Mouse (Mus musculus): Measurements from ENCODE around the gene Pecam1. TPM values are rescaled to one million over a fixed set of nuclear protein-coding genes. Genes with fewer than 3 reads are reported as not detected.

Gene Pecam1
- total RNA-seq, 1 experiment from 2014 or later, result 46.2 TPM

DNA sequence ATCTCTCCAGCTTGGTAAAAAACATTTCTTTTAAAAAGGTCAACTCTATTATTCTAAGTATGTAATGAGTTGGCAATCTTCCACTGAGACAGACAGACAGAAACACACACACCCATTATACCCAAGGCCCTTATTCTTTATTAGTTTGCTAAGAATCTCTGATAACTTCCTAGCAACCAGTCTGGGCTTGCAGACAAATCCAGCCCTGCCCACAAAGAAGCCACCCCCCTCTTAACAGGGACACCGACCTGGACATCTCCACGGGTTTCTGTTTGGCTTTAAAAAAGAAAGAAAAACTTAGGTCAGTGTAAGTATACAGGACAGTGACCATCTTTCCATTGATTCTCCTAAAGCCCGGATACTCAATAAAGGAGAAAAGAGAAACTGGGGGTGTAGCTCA is 67.1 kb downstream of the Pecam1 start:
- ATAC-seq (replicated peaks in 1 of 2; ENCODE audit: insufficient read depth in 1 of 2, low FRiP score in 2 of 2, low TSS enrichment in 1 of 2, low read depth in 1 of 2, poor library complexity in 2 of 2, severe bottlenecking in 2 of 2), result no peak

DNA sequence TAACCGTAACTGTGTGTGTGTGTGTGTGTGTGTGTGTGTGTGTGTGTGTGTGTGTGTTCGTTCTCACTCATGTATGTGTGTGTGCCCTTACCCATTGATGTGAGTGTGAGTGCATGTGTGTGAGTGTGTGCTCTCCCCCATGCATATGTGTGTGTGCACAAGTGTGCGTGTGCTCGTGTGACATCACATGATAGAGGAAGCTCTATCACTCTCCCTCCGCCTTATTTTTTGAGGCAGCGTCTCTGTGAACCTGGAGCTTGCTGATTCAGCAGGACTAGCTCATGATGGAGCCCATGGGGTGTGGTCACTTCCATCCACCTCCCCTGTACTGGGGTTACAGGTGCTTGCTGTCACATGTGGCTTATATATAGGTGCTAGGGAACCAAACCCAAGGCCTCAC is 69.3 kb downstream of the Pecam1 start:
- no peak for ATAC-seq (replicated peaks in 1 of 2; ENCODE audit: insufficient read depth in 1 of 2, low FRiP score in 2 of 2, low TSS enrichment in 1 of 2, low read depth in 1 of 2, poor library complexity in 2 of 2, severe bottlenecking in 2 of 2)

DNA sequence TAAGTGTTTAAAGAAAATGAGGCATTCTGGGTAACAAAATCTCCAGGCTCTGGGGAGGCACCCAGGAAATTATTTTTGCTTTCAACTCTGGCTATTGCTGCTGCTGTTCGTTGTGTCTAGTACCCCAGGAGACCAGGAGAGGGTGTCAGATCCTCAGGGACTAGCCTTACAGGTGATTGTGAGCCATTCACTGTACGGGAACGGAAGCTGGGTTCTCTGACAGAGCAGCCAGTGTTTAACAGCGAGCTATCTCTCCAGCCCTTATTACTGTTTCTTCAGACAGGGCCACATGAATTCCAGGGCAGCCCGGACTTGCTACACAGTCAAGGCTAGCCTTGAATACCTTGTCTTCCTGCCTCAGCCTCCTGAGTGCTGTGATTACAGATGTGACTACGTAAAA is 70.6 kb downstream of the Pecam1 start:
- no peak for ATAC-seq (replicated peaks in 1 of 2; ENCODE audit: insufficient read depth in 1 of 2, low FRiP score in 2 of 2, low TSS enrichment in 1 of 2, low read depth in 1 of 2, poor library complexity in 2 of 2, severe bottlenecking in 2 of 2)

DNA sequence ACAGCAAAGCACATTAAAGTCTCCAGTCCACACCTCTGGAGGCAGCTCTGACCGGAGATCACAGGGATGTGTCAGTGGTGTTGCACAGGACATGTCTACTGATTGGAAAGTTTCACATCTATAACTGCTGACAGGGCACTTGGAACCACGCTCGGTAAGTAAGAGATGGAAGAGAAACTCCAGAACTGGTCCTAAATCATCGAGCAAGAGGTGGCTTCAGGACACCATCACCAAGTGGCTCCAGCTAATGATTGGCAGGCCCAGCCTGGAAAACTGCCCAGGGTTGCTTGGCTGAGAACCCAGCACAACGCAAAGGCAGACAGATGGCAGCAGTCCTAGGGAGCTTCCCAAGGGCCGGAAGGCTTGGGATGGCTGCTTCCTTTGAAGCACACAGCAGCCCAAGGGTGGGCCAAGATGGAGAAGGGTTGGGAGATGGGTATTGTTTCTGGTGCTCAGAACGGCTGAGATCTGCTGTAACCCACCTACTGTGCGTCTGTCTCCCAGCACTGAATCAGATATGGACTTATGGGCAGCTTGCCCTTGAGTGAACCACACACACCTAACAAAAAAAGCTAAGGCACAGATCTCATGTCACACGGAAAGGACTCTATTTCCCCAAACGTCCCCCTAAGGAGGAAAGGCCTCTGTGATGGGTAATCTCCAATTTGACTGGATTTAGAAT is 72.4 kb downstream of the Pecam1 start:
- no peak for ATAC-seq (replicated peaks in 1 of 2; ENCODE audit: insufficient read depth in 1 of 2, low FRiP score in 2 of 2, low TSS enrichment in 1 of 2, low read depth in 1 of 2, poor library complexity in 2 of 2, severe bottlenecking in 2 of 2)

DNA sequence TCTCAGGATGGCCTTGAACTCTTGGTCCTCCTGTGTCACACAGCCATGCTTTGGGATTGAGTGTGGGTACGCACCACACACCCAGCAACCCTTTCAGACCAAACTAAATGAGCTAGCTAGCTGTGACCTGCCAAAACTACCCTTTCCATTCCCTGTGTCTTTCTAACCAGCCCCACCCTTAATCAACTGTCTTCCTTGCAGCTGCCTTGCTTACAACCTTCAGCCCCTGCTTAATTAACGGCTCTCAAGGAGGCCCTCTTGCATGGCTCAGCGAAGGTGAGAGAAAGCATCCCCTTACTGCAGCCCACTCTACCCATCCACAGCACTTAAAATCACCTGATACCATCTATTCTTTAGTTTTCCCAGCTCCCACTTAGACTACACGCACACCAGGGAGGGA is 73.1 kb downstream of the Pecam1 start:
- ATAC-seq (replicated peaks in 1 of 2; ENCODE audit: insufficient read depth in 1 of 2, low FRiP score in 2 of 2, low TSS enrichment in 1 of 2, low read depth in 1 of 2, poor library complexity in 2 of 2, severe bottlenecking in 2 of 2), result no peak

DNA sequence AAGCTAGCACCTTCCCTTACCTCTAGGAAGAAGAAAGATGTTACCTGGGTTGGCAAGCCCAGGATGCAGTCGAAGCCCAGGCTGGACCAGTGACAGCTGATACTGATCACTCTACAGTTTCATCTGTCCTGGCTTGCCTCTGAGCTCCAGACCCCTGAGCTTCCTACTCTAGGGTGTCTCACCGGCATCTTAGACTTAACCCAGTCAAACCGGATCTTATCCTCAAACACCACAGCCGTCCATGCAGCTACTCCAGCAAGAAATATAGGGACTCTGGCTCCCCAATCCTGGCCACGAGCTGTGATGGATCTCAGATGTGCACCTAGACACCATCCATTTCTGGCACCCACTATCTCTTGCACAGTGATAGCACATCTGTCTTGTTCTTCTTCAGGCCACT is 74.6 kb downstream of the Pecam1 start:
- no peak for ATAC-seq (replicated peaks in 1 of 2; ENCODE audit: insufficient read depth in 1 of 2, low FRiP score in 2 of 2, low TSS enrichment in 1 of 2, low read depth in 1 of 2, poor library complexity in 2 of 2, severe bottlenecking in 2 of 2)

DNA sequence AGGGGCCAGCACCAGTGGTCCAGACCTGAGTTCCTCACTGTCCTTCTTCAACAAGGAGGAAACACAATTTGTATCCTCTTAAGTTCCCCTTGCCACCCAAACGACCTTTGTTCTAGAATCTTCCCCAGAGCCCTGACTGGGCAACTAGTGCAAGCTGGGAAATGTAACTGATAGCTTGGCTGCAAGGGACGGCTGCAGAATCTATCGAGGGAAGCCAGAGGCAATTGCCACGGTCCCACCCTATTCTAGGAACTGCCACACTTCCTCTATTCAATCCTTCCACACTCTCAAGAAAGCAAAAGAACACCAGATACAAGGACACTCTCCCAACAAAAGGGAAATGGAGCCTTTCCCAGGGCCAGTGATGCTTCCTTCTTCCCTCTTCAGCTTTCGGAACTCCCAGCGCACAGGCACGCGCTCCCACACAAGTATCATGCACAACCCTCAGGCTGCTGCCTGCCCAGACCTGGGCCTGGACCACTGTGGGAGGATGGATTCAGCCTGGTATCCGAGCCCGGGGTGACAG is 75.2 kb downstream of the Pecam1 start:
- peak; percentile 24 to 50; a peak in 2 of 4 replicates for ATAC-seq (replicated peaks in 1 of 2; ENCODE audit: insufficient read depth in 1 of 2, low FRiP score in 2 of 2, low TSS enrichment in 1 of 2, low read depth in 1 of 2, poor library complexity in 2 of 2, severe bottlenecking in 2 of 2)

DNA sequence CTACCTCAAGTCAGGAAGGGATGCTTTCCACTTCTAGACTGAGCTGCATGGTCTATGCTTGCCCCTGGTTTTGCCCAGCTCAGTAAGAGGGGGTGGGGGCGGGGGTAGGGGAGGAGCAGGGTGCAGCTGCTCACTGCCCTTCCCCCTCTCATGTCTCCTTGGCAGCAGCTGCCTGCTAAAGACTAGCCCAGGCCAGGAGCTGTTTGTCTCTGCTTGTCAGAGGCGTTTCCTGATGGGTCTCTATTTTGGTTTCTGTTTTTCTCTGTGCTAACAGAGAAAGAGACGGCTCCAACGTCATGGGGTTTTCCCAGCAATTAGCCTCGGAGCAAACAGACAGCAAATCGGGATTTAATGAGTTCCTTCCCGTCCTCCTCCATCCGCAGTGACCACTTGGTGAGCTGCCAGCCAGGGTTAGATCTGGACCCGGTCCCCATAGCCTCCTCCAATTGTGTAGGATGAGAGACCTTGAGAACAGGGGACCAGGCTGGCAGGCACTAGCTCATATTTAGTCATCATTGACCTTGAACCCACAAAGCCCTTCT is 75.7 kb downstream of the Pecam1 start:
- ATAC-seq (replicated peaks in 1 of 2; ENCODE audit: insufficient read depth in 1 of 2, low FRiP score in 2 of 2, low TSS enrichment in 1 of 2, low read depth in 1 of 2, poor library complexity in 2 of 2, severe bottlenecking in 2 of 2), result peak; percentile 74

DNA sequence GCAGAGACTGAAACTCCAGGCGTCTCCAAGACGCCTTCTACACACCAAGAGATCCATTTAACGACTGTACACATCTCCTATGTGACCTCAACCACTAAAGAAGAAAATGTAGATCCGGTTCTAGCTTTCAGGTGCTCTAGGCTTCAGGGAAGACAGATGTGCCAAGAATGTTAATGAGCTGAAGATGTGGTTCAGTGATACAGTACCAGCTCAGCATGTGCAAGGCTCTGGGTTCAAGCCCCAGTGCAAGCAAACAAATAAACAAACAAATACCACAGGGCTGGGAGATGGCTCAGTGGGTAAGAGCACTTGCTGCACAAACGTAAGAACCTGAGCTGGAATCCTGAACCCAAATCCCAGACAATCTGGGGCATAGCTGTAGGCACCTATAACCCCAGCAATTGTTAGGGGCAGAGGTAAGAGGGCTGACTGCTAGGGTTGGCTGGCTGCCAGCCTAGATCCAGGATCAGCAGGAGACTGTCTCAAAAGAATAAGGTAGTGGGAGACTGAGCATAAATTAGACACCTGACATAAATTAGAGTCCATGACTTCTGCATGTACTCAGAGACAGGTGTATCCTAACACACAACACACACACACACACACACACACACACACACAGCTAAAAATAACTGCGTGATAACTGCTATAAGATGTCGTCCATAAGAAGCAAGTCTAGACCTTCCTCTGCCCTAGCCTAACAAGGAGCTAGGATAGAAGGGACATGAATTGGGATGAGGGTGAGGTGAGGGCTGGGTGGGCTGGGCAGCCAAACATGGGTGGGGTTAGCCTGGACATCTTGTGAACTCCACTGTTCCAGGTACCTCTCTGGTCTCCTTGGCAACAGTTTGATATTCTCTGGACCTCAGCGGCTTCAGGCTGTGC is 76.5 kb downstream of the Pecam1 start:
- ATAC-seq (replicated peaks in 1 of 2; ENCODE audit: insufficient read depth in 1 of 2, low FRiP score in 2 of 2, low TSS enrichment in 1 of 2, low read depth in 1 of 2, poor library complexity in 2 of 2, severe bottlenecking in 2 of 2), result no peak

DNA sequence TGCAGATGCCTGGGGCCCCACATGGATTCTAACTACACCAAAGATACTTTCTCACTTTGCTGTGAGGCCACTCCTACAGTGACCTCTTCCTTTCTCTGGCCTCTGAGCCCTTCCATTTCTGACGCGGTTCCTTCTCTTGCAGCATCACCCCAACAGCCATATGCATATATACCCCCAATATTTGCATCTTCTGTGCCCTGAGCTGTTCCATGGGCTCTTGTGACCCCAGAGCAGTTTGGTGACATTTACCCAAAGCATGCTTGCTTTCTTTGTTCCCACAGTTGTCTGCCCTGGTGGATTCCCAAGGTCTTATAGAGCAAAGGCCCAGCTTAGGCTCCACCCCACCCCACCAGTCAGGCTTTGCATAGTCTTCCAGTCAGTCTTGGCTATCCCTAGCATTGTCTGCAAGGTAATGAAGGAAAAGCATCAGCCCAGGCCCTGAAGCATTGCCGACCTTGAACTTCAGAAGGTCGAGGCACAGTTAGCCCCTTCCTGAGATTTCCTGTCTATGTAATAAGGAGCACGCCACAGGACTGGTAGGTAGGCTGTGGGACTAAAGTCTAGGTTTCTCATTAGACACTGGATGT is 77.4 kb downstream of the Pecam1 start:
- ATAC-seq (replicated peaks in 1 of 2; ENCODE audit: insufficient read depth in 1 of 2, low FRiP score in 2 of 2, low TSS enrichment in 1 of 2, low read depth in 1 of 2, poor library complexity in 2 of 2, severe bottlenecking in 2 of 2), result no peak

DNA sequence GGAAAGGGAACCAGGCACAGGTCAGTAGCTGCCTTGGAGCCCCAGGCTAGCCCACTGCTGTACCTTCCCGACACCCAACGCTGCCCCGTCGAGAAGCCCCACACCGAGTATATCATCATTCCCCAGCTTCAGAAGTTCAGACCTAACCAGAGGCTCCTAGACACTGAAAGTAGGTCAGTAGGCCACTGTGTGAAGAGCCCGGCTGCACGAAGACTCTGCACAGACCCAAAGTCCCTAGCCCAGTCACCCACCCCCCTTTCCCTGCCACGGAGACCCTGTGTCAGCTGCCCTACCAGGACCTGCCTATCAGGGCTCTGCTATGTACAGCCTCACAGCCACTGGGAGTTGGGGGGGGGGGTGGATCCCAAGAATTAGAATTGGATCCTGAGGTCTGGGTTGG is 78.6 kb downstream of the Pecam1 start:
- ATAC-seq (replicated peaks in 1 of 2; ENCODE audit: insufficient read depth in 1 of 2, low FRiP score in 2 of 2, low TSS enrichment in 1 of 2, low read depth in 1 of 2, poor library complexity in 2 of 2, severe bottlenecking in 2 of 2), result no peak

DNA sequence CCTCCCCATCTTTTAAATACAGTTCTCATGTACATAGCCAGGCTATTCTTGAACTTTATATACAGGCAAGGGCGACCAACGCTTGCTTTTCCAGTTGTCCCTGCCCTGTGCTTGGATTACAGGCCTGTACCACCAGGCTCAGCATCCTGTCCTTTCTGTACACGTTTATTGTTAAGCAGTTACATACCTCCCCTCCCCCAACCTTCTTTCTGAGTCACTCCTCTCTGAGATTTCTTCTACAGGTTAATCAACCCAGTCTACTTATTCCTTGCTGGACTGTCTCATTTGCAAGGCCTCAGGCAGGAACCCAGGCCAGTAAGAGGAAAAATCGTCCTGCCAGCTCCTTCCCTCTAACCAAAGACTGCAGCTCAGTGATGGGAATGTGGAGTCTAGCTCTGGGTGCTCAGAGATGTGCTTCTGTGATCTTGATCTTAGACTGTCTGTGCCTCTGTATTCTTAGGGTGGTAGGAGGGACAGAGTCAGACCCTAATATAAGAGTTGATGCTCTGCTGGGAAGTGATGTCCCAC is 79.4 kb downstream of the Pecam1 start:
- ATAC-seq (replicated peaks in 1 of 2; ENCODE audit: insufficient read depth in 1 of 2, low FRiP score in 2 of 2, low TSS enrichment in 1 of 2, low read depth in 1 of 2, poor library complexity in 2 of 2, severe bottlenecking in 2 of 2), result no peak

DNA sequence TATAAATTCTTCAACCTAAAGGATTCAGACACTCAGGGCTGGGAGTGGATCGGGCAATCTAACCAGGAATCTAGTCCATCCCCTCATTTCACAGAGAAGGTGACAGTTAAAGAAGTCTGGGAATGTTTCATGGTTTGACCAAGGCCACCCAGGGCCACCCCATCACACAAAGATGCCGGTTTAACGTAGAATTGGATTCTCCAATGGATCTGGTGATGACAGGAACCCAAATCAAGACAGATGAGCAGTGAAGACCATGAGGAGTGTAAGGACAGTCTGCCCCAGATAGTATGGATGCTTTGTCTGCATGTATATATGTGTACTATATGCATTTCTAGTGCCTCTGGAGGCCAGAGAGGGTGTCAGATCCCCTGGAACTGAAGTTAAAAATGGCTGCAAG is 80.2 kb downstream of the Pecam1 start:
- ATAC-seq (replicated peaks in 1 of 2; ENCODE audit: insufficient read depth in 1 of 2, low FRiP score in 2 of 2, low TSS enrichment in 1 of 2, low read depth in 1 of 2, poor library complexity in 2 of 2, severe bottlenecking in 2 of 2), result no peak

DNA sequence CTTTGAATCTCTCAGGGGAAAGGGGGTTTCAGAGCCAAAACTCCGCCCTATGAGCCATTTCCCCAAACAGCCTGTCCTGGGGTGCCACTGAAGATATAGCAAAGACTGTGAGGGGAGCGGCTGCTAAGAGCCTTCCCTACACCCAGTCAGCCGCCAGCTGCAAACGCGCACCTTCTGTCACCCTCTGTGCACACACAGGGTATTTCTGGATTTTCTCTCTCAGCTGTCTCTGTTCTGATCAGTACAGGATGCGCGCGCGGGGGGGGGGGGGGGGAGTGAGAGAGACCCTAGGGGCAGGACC is 80.6 kb downstream of the Pecam1 start:
- ATAC-seq (replicated peaks in 1 of 2; ENCODE audit: insufficient read depth in 1 of 2, low FRiP score in 2 of 2, low TSS enrichment in 1 of 2, low read depth in 1 of 2, poor library complexity in 2 of 2, severe bottlenecking in 2 of 2), result no peak

DNA sequence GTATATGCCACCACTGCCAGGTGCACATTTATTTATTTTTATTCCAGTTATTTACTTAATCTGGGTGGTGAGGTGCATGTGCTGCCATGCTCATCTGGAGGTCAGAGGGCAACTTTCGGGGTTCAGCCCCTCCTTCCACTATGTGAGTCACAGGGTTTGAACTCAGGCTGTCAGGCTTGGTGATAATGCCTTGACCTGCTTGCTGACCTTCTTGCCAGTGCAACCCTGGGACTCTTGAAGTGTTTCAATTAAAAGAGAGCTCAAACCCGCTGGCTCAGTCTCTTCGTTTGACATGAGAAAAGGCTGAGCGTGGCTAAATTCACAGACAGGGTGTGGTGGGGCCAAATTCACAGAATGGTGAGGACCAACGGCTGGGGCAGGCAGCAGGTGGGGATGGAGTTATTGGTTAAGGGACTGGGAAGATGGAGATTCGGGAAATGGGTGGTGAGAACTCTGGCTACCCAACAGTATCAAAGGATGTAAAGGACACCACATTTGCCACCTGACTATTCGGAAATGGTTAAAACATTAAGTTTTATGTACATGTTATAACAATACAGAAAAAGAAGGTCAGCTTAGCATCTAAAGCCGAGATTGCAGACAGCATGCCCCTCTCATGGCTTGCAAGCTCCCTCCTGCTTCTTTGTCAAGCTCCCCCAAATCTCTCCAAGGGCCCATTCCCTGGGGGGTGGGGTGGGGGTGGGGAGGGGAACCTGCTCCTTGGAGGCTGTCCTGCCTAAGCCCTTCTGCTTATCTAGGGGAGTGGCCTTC is 81.1 kb downstream of the Pecam1 start:
- ATAC-seq (replicated peaks in 1 of 2; ENCODE audit: insufficient read depth in 1 of 2, low FRiP score in 2 of 2, low TSS enrichment in 1 of 2, low read depth in 1 of 2, poor library complexity in 2 of 2, severe bottlenecking in 2 of 2), result no peak

DNA sequence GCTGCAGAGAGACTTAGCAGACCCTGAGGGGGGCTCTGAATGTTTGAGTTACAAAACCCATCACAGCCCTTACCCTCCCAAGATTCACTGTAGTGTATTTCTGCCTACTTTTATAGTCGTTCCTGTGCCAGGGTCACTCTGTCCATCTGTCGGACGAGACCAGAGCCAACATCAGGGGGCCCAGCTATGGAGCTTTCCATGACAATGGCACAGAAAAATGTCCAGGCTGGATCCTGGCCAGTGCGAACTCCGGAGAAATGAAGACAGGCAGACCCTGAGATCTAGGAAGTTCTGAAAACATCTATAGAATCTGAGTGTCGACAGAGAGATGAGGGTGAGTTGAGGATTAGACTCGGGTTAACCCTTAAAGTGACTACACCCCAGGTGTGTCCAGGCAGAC is 82.1 kb downstream of the Pecam1 start:
- ATAC-seq (replicated peaks in 1 of 2; ENCODE audit: insufficient read depth in 1 of 2, low FRiP score in 2 of 2, low TSS enrichment in 1 of 2, low read depth in 1 of 2, poor library complexity in 2 of 2, severe bottlenecking in 2 of 2), result no peak

DNA sequence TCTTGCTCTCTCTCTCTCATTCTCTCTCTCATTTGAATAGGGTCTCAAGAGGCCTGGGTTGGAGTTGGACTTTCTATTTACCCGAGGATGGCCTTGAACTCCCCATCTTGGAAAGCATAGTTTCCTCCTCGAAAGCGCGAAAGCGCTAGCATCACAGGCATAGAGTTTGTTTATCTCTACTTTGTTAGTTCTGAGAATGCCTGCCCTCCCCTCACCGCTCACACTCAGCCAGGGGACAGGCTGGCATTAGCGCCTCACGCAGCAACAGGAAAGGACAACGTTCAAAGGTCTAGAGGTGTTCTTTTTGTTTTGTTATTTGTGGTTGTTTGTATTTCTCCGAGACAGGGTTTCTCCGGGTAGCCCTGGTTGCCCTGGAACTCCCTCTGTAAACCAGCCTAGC is 82.6 kb downstream of the Pecam1 start:
- ATAC-seq (replicated peaks in 1 of 2; ENCODE audit: insufficient read depth in 1 of 2, low FRiP score in 2 of 2, low TSS enrichment in 1 of 2, low read depth in 1 of 2, poor library complexity in 2 of 2, severe bottlenecking in 2 of 2), result no peak

Measured in hematopoietic stem cell, adult 5-6 weeks (primary cell).